Mouse (Mus musculus): ENCODE data around the gene Dnajc17. TPM values are rescaled to one million over a fixed set of nuclear protein-coding genes. Genes with fewer than 3 reads are reported as not detected.
A peak's percentile ranks its signal among the peaks of the same experiment; 100 is the strongest.

The Dnajc17 gene
- polyA plus RNA-seq, 1 experiment from 2014 or later, result 29.6 TPM

DNA sequence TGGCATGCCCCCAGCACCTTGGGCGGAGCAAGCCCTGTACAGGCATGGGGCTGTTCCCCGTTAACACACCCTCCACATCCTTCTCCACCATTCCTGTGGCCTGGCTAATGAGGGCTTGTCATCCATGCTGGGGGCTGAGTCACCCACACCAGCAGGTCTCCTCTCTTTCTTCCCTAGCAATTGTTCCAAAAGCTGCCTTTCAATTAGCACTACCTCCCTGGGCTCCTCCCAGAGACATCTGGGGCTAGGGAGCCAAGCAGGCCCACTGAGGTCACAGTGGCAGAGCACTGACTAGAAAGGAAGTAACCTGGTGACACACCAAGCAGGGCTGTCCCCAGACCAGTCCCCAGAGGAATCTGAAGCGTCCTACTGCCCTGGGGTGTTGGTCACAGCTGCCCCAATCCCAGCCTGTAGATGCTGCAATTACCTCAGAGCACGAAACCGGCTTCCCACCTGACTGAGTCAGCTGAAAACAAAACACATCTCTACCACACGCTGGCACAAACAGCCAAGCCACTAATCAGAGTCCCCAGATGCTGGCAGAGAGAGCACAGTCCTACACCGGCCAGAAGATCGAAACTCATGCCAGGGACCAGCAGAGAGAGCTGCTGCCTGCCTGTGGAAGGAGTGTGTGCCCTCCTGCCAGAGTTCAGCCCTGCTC lies 34.5 kb downstream of the Dnajc17 start, which contains the start of gene Gm14137:
Gm14137 (plus strand) TSS at position 519 of the 661 bp plus-strand sequence.
- H3K27ac ChIP-seq, result no peak within 1 kb of the TSS
- H3K9ac ChIP-seq (replicated peaks), result peak within 1 kb of the TSS; percentile 34
- peaks cover 37% of the 10 kb centered on the region for H3K36me3 ChIP-seq
- no peak within 1 kb of the TSS for H3K4me2 ChIP-seq
- no peak for ATAC-seq (ENCODE audit: insufficient number of reproducible peaks, insufficient read depth, low FRiP score, low TSS enrichment, low read depth)
- no peaks in the 10 kb centered on the region for H3K9me3 ChIP-seq
- H3K4me1 ChIP-seq (replicated peaks), result peaks cover 31% of the 10 kb centered on the region
- no peak within 1 kb of the TSS for H3K4me3 ChIP-seq (replicated peaks)
- H3K27me3 ChIP-seq, result peaks cover 8% of the 10 kb centered on the region; the same call in 1 of the 2 replicates
- 37% methylated on average over 8 of the region's 8 CpGs for WGBS

DNA sequence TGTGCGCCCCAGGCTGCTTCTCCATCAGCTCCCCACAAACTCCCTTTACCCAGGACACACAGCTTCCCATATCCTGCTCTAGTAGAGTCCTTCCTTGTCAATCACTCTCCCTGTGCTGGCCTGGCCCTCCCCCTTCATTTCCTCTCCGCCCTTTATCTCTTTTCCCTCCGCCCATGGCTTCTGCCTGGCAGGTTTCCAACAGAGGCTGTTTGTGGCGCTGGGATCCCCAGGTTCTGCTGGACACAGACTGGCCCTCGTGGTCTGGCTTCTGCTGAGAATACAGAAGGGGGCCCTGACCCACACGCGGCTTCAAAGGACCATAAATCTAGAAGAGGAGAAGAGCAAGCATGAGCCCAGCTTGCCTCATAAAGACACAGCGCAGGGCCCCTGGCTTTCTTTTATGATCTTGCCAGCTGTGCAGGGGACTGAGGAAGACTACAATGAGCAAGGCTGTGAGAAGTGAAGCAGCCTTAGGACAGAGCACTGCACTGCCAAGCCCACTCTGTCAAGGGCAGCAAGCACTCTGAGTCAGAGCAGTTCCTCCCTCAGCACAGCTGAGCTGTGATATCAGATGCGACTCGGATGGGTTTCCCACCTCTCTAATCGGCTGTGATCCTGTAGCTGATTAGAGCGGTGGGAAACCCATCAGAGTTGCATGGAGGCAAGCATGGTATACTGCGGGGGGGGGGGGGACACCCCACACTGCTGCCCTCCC lies 35.6 kb downstream of the Dnajc17 start:
- Histone ChIP-seq H3K9me3 (no peaks in the 10 kb centered on the region), H3K9ac (replicated peaks) (peak overlapping the region; percentile 34), H3K27ac (no peak overlapping the region), H3K4me3 (replicated peaks) (no peak overlapping the region), H3K4me2 (no peak overlapping the region), H3K4me1 (replicated peaks) (peaks cover 33% of the 10 kb centered on the region), H3K27me3 (peaks cover 16% of the 10 kb centered on the region), H3K36me3 (peaks cover 28% of the 10 kb centered on the region)
- peak; percentile 23; the same call in 1 of the 2 replicates for ATAC-seq (ENCODE audit: insufficient number of reproducible peaks, insufficient read depth, low FRiP score, low TSS enrichment, low read depth)
- WGBS, result 13% methylated on average over 13 of the region's 13 CpGs

GRCm38 (mm10) chr2:119172446-119172845 lies 36.1 kb downstream of the Dnajc17 start:
- Histone ChIP-seq H3K4me2 (no peak overlapping the region), H3K4me1 (replicated peaks) (peaks cover 39% of the 10 kb centered on the region), H3K9ac (replicated peaks) (peak overlapping the region; percentile 34), H3K4me3 (replicated peaks) (no peak overlapping the region), H3K9me3 (no peaks in the 10 kb centered on the region), H3K36me3 (peaks cover 22% of the 10 kb centered on the region), H3K27ac (no peak overlapping the region), H3K27me3 (peaks cover 22% of the 10 kb centered on the region)
- no peak for ATAC-seq (ENCODE audit: insufficient number of reproducible peaks, insufficient read depth, low FRiP score, low TSS enrichment, low read depth)
- 91% methylated on average over 7 of the region's 7 CpGs for WGBS

- Histone ChIP-seq H3K4me1 (replicated peaks) (peaks cover 47% of the 10 kb centered on the region), H3K27me3 (peaks cover 30% of the 10 kb centered on the region), H3K4me3 (replicated peaks) (no peak overlapping the region), H3K27ac (0 out of 2 replicates have a peak overlapping the region, but pooled peaks have one; percentile 50), H3K9ac (replicated peaks) (no peak overlapping the region), H3K36me3 (peaks cover 15% of the 10 kb centered on the region), H3K4me2 (no peak overlapping the region), H3K9me3 (no peaks in the 10 kb centered on the region)
- no peak for ATAC-seq (ENCODE audit: insufficient number of reproducible peaks, insufficient read depth, low FRiP score, low TSS enrichment, low read depth)
- 74% methylated on average over 8 of the region's 8 CpGs for WGBS
Measured at GRCm38 (mm10) chr2:119171574-119171973, 37.0 kb downstream of the Dnajc17 start.

DNA sequence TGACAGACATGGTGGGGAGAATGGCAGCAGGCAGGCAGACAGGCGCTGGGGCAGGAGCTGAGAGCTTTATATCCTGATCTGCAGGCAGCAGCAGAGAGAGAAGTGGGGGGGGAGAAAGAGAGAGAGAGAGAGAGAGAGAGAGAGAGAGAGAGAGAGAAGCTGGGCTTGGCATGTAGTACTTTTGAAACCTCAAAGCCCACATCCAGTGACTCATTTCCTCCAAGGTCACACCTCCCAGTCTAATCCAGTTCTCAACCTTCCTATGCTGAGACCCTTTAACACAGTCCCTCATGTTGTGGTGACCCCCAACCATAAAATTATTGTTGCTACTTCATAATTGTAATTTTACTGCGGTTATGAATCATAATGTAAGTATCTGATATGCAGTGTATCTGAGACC lies 38.3 kb downstream of the Dnajc17 start:
- WGBS, result 87% methylated on average over 2 of the region's 2 CpGs
- Histone ChIP-seq H3K9ac (replicated peaks) (no peak overlapping the region), H3K9me3 (no peaks in the 10 kb centered on the region), H3K27ac (no peak overlapping the region), H3K27me3 (peaks cover 43% of the 10 kb centered on the region), H3K4me1 (replicated peaks) (peaks cover 48% of the 10 kb centered on the region), H3K36me3 (peaks cover 8% of the 10 kb centered on the region), H3K4me3 (replicated peaks) (no peak overlapping the region), H3K4me2 (no peak overlapping the region)
- ATAC-seq (ENCODE audit: insufficient number of reproducible peaks, insufficient read depth, low FRiP score, low TSS enrichment, low read depth), result no peak

DNA sequence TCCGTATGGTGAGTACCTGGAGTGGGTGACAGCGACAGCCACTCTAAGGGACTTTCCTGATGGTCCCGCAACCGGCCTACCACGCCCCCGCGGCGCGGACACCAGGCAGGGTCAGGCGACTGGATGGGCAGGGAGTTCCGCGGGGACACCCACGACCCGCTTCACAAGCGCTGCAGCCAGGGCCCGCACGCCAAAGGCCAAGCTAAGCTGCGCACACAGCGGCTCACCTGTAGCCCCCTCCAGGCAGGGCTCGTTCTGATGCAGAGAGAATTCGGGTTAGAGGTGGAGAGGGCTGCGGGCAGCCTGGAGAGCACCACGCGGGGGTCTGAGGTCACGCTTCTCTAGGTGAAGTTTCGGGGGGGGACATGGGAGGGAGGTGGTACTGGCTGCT lies 40.7 kb downstream of the Dnajc17 start:
- no peak overlapping the region for H3K27ac ChIP-seq
- H3K4me2 ChIP-seq, result peak overlapping the region; percentile 98
- H3K4me3 ChIP-seq (replicated peaks), result peak overlapping the region; percentile 55
- 3% methylated on average over 26 of the region's 26 CpGs for WGBS
- ATAC-seq (ENCODE audit: insufficient number of reproducible peaks, insufficient read depth, low FRiP score, low TSS enrichment, low read depth), result no peak; the same call in 1 of the 2 replicates
- H3K36me3 ChIP-seq, result peaks cover 3% of the 10 kb centered on the region; the same call in 1 of the 2 replicates
- H3K4me1 ChIP-seq (replicated peaks), result peaks cover 27% of the 10 kb centered on the region
- peak overlapping the region; percentile 51 for H3K9ac ChIP-seq (replicated peaks)
- no peaks in the 10 kb centered on the region for H3K9me3 ChIP-seq
- peaks cover 57% of the 10 kb centered on the region for H3K27me3 ChIP-seq

- Histone ChIP-seq H3K36me3 (no peaks in the 10 kb centered on the region), H3K4me1 (replicated peaks) (peaks cover 21% of the 10 kb centered on the region), H3K9me3 (no peaks in the 10 kb centered on the region), H3K4me2 (peak within 1 kb of the TSS; percentile 98), H3K27me3 (peaks cover 57% of the 10 kb centered on the region), H3K9ac (replicated peaks) (peak within 1 kb of the TSS; percentile 51), H3K27ac (no peak within 1 kb of the TSS), H3K4me3 (replicated peaks) (peak within 1 kb of the TSS; percentile 55)
- WGBS, result under 1% methylated on average over 60 of the region's 60 CpGs
- peak; percentile 67; the same call in 1 of the 2 replicates for ATAC-seq (ENCODE audit: insufficient number of reproducible peaks, insufficient read depth, low FRiP score, low TSS enrichment, low read depth)
Measured at GRCm38 (mm10) chr2:119166901-119167865, 41.4 kb downstream of the Dnajc17 start, which contains the start of gene Gchfr. Gchfr (plus strand) TSS chr2:119167773.

DNA sequence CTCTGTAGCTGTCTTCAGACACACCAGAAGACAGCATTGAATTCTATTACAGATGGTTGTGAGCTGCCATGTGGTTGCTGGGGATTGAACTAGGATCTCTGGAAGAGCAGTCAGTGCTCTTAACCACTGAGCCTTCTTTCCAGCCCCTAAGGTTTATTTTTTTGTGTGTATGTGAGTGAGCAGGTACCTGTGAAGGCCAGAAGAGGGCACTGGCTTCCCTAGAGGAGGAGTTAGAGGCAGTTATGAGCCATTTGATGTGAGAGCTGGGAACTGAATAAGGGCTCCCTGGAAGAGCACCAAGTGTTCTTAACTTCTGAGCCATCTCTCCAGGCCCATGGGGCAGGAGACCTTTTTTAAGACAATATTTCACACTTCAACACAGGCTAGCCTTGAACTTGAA lies 43.2 kb downstream of the Dnajc17 start:
- Histone ChIP-seq H3K4me2 (no peak overlapping the region), H3K4me3 (replicated peaks) (no peak overlapping the region), H3K27ac (no peak overlapping the region), H3K9me3 (no peaks in the 10 kb centered on the region), H3K9ac (replicated peaks) (no peak overlapping the region), H3K27me3 (peaks cover 57% of the 10 kb centered on the region), H3K36me3 (no peaks in the 10 kb centered on the region), H3K4me1 (replicated peaks) (peaks cover 17% of the 10 kb centered on the region)
- no peak for ATAC-seq (ENCODE audit: insufficient number of reproducible peaks, insufficient read depth, low FRiP score, low TSS enrichment, low read depth)

DNA sequence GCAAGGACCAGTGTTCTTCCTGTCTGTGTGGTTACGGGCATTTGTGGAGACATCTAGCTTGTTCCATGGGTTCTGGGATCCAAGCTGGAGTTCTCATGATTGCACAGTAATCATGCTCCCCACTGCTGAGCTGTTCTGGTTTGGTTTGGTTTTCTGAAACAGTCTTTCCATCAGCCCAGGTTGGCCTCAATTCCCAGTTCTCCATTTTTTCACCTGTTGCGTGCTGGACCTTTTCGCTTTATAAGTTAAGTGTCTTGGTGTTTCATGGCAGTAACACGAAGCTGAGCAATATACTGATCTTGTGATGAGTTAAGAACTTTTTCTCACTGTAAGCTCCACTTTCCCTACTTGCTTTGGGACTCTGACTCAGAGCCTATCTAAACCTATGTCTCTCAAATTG lies 44.6 kb downstream of the Dnajc17 start:
- 83% methylated on average over 4 of the region's 4 CpGs for WGBS
- peaks cover 49% of the 10 kb centered on the region for H3K27me3 ChIP-seq
- no peak overlapping the region for H3K4me2 ChIP-seq

DNA sequence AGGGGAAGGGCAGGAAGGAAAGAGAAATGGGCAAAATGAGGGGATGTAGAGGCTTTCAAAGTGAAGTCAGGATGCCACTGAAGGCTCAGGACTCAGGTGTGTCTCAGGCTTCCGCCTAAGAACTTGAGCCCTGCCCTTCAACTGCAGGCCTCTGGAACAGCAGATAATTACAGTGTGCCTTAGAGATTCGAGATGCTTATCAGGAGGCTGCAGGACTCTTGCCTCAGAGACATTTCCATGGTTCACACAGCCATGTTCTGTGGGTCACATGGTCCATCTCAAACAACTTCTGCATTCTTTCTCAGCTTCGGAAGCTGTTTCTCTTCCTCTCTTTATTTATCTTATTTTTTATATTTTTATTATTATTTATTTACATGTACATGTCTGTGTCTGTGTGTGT lies 45.5 kb downstream of the Dnajc17 start:
- H3K4me1 ChIP-seq (replicated peaks), result peaks cover 17% of the 10 kb centered on the region
- H3K9me3 ChIP-seq, result no peaks in the 10 kb centered on the region
- 60% methylated on average over 3 of the region's 3 CpGs for WGBS
- H3K27ac ChIP-seq, result no peak overlapping the region
- no peak overlapping the region for H3K4me2 ChIP-seq
- no peak overlapping the region for H3K9ac ChIP-seq (replicated peaks)
- H3K4me3 ChIP-seq (replicated peaks), result no peak overlapping the region
- no peak for ATAC-seq (ENCODE audit: insufficient number of reproducible peaks, insufficient read depth, low FRiP score, low TSS enrichment, low read depth)
- H3K36me3 ChIP-seq, result no peaks in the 10 kb centered on the region
- H3K27me3 ChIP-seq, result peaks cover 42% of the 10 kb centered on the region

More for the DNA sequence above, 44.6 kb downstream of the Dnajc17 start:
- Histone ChIP-seq H3K4me3 (replicated peaks) (no peak overlapping the region), H3K36me3 (no peaks in the 10 kb centered on the region), H3K9me3 (no peaks in the 10 kb centered on the region), H3K27ac (no peak overlapping the region), H3K4me1 (replicated peaks) (peaks cover 17% of the 10 kb centered on the region), H3K9ac (replicated peaks) (no peak overlapping the region)
- no peak for ATAC-seq (ENCODE audit: insufficient number of reproducible peaks, insufficient read depth, low FRiP score, low TSS enrichment, low read depth)

Measured in limb, embryonic 12.5 days (tissue).